Mouse (Mus musculus): ENCODE results near the gene Podxl. TPM values are rescaled to one million over a fixed set of nuclear protein-coding genes. Genes with fewer than 3 reads are reported as not detected.

Gene Podxl
- polyA plus RNA-seq, 1 experiment from 2014 or later = 17.5 TPM

DNA sequence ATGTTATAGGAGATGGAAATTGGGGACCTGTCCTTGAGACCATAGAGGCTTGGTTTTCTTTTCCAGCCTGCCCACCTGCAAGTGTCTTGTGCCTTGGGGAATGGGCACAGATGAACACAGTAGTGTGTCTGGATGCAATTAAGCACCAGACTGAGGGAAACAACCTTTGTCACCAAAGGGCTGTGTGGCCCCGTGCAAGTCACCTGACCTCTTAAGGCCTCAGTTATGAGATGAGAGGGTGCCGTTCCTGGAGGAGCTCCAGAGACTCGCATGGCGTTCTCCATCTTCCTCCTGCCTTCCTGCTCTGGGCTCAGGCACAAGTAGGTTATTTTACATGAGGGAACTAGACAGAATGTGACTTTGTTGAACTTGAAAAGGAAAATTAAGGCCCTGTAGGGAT is 41.3 kb downstream of the Podxl start:
- no peak for ATAC-seq (replicated peaks; ENCODE audit: insufficient number of reproducible peaks, insufficient read depth, low FRiP score, low read depth)
- Histone ChIP-seq H3K9me3 (replicated peaks) (no peaks in the 10 kb centered on the region), H3K4me3 (no peak overlapping the region), H3K4me1 (replicated peaks) (peaks cover 14% of the 10 kb centered on the region), H3K4me2 (no peak overlapping the region), H3K36me3 (peaks cover 5% of the 10 kb centered on the region; the same call in 1 of the 2 replicates), H3K27ac (no peak overlapping the region), H3K9ac (no peak overlapping the region), H3K27me3 (no peaks in the 10 kb centered on the region)
- WGBS = 75% methylated on average over 4 of the region's 4 CpGs

GRCm38 (mm10) chr6:31521491-31522355 is 42.1 kb downstream of the Podxl start:
- H3K36me3 ChIP-seq = peaks cover 5% of the 10 kb centered on the region; the same call in 1 of the 2 replicates
- H3K9ac ChIP-seq = no peak overlapping the region
- H3K4me3 ChIP-seq = no peak overlapping the region
- 80% methylated on average over 8 of the region's 8 CpGs for WGBS
- H3K9me3 ChIP-seq (replicated peaks) = no peaks in the 10 kb centered on the region
- H3K27ac ChIP-seq = no peak overlapping the region
- no peaks in the 10 kb centered on the region for H3K27me3 ChIP-seq
- no peak for ATAC-seq (replicated peaks; ENCODE audit: insufficient number of reproducible peaks, insufficient read depth, low FRiP score, low read depth)
- H3K4me1 ChIP-seq (replicated peaks) = peaks cover 14% of the 10 kb centered on the region
- H3K4me2 ChIP-seq = no peak overlapping the region

GRCm38 (mm10) chr6:31520486-31521215 is 43.1 kb downstream of the Podxl start:
- Histone ChIP-seq H3K36me3 (peaks cover 5% of the 10 kb centered on the region; the same call in 1 of the 2 replicates), H3K4me3 (no peak overlapping the region), H3K4me2 (no peak overlapping the region), H3K9ac (no peak overlapping the region), H3K27ac (no peak overlapping the region), H3K27me3 (no peaks in the 10 kb centered on the region), H3K4me1 (replicated peaks) (peaks cover 16% of the 10 kb centered on the region), H3K9me3 (replicated peaks) (no peaks in the 10 kb centered on the region)
- no peak for ATAC-seq (replicated peaks; ENCODE audit: insufficient number of reproducible peaks, insufficient read depth, low FRiP score, low read depth)
- 68% methylated on average over 7 of the region's 7 CpGs for WGBS

GRCm38 (mm10) chr6:31519001-31519471 is 44.7 kb downstream of the Podxl start:
- no peaks in the 10 kb centered on the region for H3K9me3 ChIP-seq (replicated peaks)
- 58% methylated on average over 8 of the region's 8 CpGs for WGBS
- peaks cover 18% of the 10 kb centered on the region for H3K4me1 ChIP-seq (replicated peaks)
- H3K4me2 ChIP-seq = no peak overlapping the region
- H3K27ac ChIP-seq = peak overlapping the region; percentile 64; the same call in 1 of the 2 replicates
- H3K36me3 ChIP-seq = no peaks in the 10 kb centered on the region
- no peaks in the 10 kb centered on the region for H3K27me3 ChIP-seq
- no peak for ATAC-seq (replicated peaks; ENCODE audit: insufficient number of reproducible peaks, insufficient read depth, low FRiP score, low read depth)
- H3K9ac ChIP-seq = no peak overlapping the region
- no peak overlapping the region for H3K4me3 ChIP-seq

- peak; percentile 64 for ATAC-seq (replicated peaks; ENCODE audit: insufficient number of reproducible peaks, insufficient read depth, low FRiP score, low read depth)
Observed at GRCm38 (mm10) chr6:31518338-31518698, 45.5 kb downstream of the Podxl start.

GRCm38 (mm10) chr6:31517681-31518337 is 46.0 kb downstream of the Podxl start:
- peak; percentile 14; the same call in 1 of the 2 replicates for ATAC-seq (replicated peaks; ENCODE audit: insufficient number of reproducible peaks, insufficient read depth, low FRiP score, low read depth)
- H3K36me3 ChIP-seq = no peaks in the 10 kb centered on the region
- 50% methylated on average over 9 of the region's 9 CpGs for WGBS
- H3K4me2 ChIP-seq = no peak overlapping the region
- no peaks in the 10 kb centered on the region for H3K9me3 ChIP-seq (replicated peaks)
- H3K4me1 ChIP-seq (replicated peaks) = peaks cover 18% of the 10 kb centered on the region
- peak overlapping the region; percentile 64 for H3K27ac ChIP-seq
- no peak overlapping the region; the same call in 1 of the 2 replicates for H3K9ac ChIP-seq
- H3K27me3 ChIP-seq = no peaks in the 10 kb centered on the region
- H3K4me3 ChIP-seq = no peak overlapping the region

More at GRCm38 (mm10) chr6:31518338-31518698, 45.5 kb downstream of the Podxl start:
- H3K27me3 ChIP-seq = no peaks in the 10 kb centered on the region
- WGBS = 36% methylated on average over 2 of the region's 2 CpGs
- H3K9me3 ChIP-seq (replicated peaks) = no peaks in the 10 kb centered on the region
- no peaks in the 10 kb centered on the region for H3K36me3 ChIP-seq
- H3K27ac ChIP-seq = peak overlapping the region; percentile 64
- no peak overlapping the region for H3K4me3 ChIP-seq
- H3K4me2 ChIP-seq = no peak overlapping the region
- peaks cover 18% of the 10 kb centered on the region for H3K4me1 ChIP-seq (replicated peaks)
- H3K9ac ChIP-seq = no peak overlapping the region

DNA sequence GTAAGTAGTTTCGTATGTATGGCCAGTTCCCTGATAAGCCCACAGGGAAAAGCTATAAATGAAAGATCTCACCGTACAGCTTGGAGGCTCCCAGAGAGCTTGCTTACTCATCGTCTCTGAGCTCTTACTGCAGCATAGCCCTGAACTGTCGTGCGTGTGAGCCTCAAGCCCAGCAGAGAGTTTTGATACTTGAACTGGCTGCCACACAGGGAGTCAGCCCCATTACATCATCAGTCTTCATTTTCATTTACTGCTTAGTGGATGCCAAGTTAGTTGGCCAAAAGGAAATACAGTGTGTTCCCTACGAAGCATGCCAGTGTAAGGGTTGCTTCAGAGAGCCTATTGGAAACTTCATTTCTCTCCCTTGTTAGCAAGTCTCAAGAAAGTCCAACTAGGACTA is 50.1 kb downstream of the Podxl start:
- Histone ChIP-seq H3K27ac (no peak overlapping the region), H3K9ac (no peak overlapping the region), H3K36me3 (no peaks in the 10 kb centered on the region; the same call in 1 of the 2 replicates), H3K27me3 (no peaks in the 10 kb centered on the region), H3K4me2 (no peak overlapping the region), H3K4me3 (no peak overlapping the region), H3K4me1 (replicated peaks) (peaks cover 14% of the 10 kb centered on the region), H3K9me3 (replicated peaks) (no peaks in the 10 kb centered on the region)
- WGBS = 62% methylated on average over 6 of the region's 6 CpGs
- no peak for ATAC-seq (replicated peaks; ENCODE audit: insufficient number of reproducible peaks, insufficient read depth, low FRiP score, low read depth)

DNA sequence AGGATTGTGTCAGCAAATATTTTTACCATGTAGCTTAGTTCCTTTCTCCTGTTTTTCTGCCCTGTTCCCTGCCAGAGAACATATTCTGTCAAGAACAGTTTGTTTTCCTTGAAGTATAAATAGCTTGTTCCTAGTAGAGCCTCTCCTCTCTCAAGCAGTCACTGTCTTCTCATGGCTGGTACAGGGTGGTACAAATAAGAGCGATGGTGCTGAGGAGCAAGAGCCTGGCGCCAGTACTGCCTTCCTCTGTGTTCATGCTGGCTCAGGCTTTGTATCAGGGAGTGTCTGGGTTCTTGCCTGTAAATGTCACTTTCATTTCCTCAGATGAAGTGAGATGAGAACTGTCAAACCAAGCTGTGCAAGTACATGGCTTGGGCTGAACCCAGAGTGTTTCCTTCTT is 61.2 kb downstream of the Podxl start:
- no peak for ATAC-seq (replicated peaks; ENCODE audit: insufficient number of reproducible peaks, insufficient read depth, low FRiP score, low read depth)
- no peak overlapping the region for H3K4me3 ChIP-seq
- peaks cover 37% of the 10 kb centered on the region for H3K36me3 ChIP-seq
- no peaks in the 10 kb centered on the region for H3K9me3 ChIP-seq (replicated peaks)
- 81% methylated on average over 2 of the region's 2 CpGs for WGBS
- no peaks in the 10 kb centered on the region for H3K27me3 ChIP-seq
- no peak overlapping the region for H3K9ac ChIP-seq
- H3K4me1 ChIP-seq (replicated peaks) = no peaks in the 10 kb centered on the region
- no peak overlapping the region for H3K4me2 ChIP-seq
- no peak overlapping the region for H3K27ac ChIP-seq

- no peak overlapping the region for H3K4me2 ChIP-seq
- H3K9ac ChIP-seq = no peak overlapping the region
- peaks cover 49% of the 10 kb centered on the region for H3K36me3 ChIP-seq
Observed at GRCm38 (mm10) chr6:31500691-31501090, 63.1 kb downstream of the Podxl start.

DNA sequence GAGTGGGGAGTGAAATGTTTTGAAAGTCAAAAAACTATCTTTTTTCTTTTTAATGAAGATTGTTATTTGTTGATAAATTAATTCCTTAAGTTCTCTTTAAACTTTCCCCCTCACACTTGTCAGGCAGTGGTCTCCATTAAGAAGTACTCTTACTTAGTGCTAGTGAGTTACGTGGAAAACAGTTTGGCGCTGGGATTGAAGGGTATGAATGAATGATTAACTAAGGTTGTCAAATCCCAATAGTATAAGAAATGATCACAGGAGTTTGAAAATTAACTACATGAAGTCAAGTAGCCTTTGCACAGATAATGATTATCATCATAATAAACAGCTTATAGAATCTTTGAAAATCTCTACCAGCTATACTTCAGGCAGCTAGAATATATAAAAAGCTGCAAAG is 63.5 kb downstream of the Podxl start:
- H3K27me3 ChIP-seq = no peaks in the 10 kb centered on the region
- no peak for ATAC-seq (replicated peaks; ENCODE audit: insufficient number of reproducible peaks, insufficient read depth, low FRiP score, low read depth)
- no peak overlapping the region for H3K4me3 ChIP-seq
- H3K9me3 ChIP-seq (replicated peaks) = no peaks in the 10 kb centered on the region
- H3K4me1 ChIP-seq (replicated peaks) = no peaks in the 10 kb centered on the region
- no peak overlapping the region for H3K4me2 ChIP-seq
- no peak overlapping the region for H3K9ac ChIP-seq
- peaks cover 49% of the 10 kb centered on the region for H3K36me3 ChIP-seq
- 91% methylated on average over 2 of the region's 2 CpGs for WGBS
- no peak overlapping the region for H3K27ac ChIP-seq

More at GRCm38 (mm10) chr6:31500691-31501090, 63.1 kb downstream of the Podxl start:
- Histone ChIP-seq H3K9me3 (replicated peaks) (no peaks in the 10 kb centered on the region), H3K4me1 (replicated peaks) (no peaks in the 10 kb centered on the region), H3K27ac (no peak overlapping the region), H3K4me3 (no peak overlapping the region), H3K27me3 (no peaks in the 10 kb centered on the region)
- no peak for ATAC-seq (replicated peaks; ENCODE audit: insufficient number of reproducible peaks, insufficient read depth, low FRiP score, low read depth)

DNA sequence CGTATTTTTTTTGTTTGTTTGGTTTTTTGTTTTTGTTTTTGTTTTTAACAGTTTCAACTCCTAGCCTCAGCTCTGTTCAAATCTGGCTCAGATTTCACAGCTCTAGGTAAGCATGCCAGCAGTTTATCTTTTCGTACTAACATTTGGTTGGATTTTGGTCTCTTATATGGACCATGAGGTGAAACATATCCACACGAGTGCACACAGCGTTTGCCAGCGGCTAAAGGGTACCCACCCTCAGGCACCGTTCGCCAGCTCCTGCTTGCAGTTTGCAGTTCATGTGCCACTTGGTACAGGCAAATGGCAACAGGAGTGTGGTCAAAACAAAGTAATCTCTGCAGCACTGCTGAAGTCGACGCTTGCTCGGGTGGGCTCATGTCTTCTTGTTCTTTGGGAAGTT is 63.9 kb downstream of the Podxl start:
- ATAC-seq (replicated peaks; ENCODE audit: insufficient number of reproducible peaks, insufficient read depth, low FRiP score, low read depth) = no peak
- no peaks in the 10 kb centered on the region for H3K9me3 ChIP-seq (replicated peaks)
- H3K4me3 ChIP-seq = no peak overlapping the region
- H3K4me2 ChIP-seq = no peak overlapping the region
- 90% methylated on average over 10 of the region's 10 CpGs for WGBS
- no peak overlapping the region for H3K9ac ChIP-seq
- no peak overlapping the region for H3K27ac ChIP-seq
- peaks cover 49% of the 10 kb centered on the region for H3K36me3 ChIP-seq
- H3K4me1 ChIP-seq (replicated peaks) = no peaks in the 10 kb centered on the region
- no peaks in the 10 kb centered on the region for H3K27me3 ChIP-seq

Data from heart, embryonic 15.5 days (tissue).